Mouse (Mus musculus): ENCODE results near the gene Zbtb34. TPM values are rescaled to one million over a fixed set of nuclear protein-coding genes. Genes with fewer than 3 reads are reported as not detected.

Zbtb34 gene
- total RNA-seq, 2 experiments from 2014 or later, result 17.4 to 18.7 TPM

- no peak for DNase-seq (ENCODE audit: low spot score in 2 of 2)
Observed at GRCm38 (mm10) chr2:33446796-33447195, 15.7 kb upstream of the Zbtb34 start.

GRCm38 (mm10) chr2:33445741-33446140 is 14.6 kb upstream of the Zbtb34 start:
- no peak for DNase-seq (ENCODE audit: low spot score in 2 of 2)

GRCm38 (mm10) chr2:33444862-33445261 is 13.7 kb upstream of the Zbtb34 start:
- no peak for DNase-seq (ENCODE audit: low spot score in 2 of 2)

DNA sequence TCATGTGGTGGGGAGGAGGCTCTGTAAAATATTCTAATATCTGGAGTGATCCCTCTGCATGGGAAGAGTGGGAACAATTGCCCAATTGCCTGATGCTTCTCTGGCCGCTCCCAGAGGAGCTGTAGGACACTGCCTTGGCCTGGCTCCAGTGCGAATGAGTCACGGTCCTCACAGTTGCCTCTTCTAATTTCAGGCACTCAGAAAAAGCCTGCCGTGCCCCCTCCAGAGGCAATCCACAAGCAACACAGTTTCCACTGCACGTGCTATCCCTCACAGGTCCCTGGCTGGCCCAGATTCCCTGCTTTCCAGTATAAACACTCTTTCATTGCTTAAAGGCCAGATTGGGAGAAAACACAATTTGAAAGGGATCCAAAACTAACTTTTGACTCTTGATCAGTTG is 13.2 kb upstream of the Zbtb34 start:
- DNase-seq (ENCODE audit: low spot score in 2 of 2), result peak; percentile 52 to 66

DNA sequence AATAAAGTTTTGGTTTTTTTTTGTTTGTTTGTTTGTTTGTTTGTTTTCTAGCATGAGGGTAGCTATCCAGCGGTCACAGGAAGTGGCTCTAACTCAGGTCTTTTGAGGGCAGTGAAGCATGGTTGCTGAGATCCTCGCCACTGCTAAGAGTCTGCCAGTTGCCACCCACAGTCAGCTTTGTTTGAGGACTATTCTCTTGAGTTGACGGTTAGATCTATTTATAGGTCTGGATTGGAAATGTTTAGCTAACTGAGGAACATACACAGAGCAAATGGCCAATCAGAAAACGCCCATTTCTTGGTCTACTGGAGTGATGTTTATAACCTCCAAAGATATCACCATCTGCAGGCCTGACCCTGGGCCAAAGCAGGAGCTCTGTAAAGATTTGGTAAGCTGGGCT is 11.6 kb upstream of the Zbtb34 start:
- DNase-seq (ENCODE audit: low spot score in 2 of 2), result no peak

- DNase-seq (ENCODE audit: low spot score in 2 of 2), result no peak
Observed at GRCm38 (mm10) chr2:33440893-33441292, 9.8 kb upstream of the Zbtb34 start.

GRCm38 (mm10) chr2:33439980-33440670 is 9.0 kb upstream of the Zbtb34 start:
- no peak for DNase-seq (ENCODE audit: low spot score in 2 of 2)

DNA sequence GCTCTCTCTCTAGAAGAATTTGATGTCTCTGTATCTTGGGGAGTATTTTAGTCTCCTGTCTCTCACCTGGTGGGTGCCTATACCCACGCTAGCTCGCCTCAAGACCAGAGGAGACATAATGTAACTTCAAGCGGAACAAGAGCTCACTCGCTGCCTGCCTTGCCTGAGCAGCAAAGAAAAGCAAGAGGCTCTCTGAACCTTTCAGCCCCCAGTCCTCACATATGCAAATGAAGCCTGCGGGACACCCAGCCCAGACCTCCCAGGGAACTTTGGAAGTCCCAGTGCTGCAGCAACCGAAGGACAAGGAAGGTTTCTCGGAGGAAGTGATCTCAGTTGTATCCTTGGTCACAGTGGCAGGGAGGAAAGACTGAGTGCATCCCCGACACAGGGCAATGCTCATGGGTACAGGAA is 8.4 kb upstream of the Zbtb34 start:
- no peak for DNase-seq (ENCODE audit: low spot score in 2 of 2)

DNA sequence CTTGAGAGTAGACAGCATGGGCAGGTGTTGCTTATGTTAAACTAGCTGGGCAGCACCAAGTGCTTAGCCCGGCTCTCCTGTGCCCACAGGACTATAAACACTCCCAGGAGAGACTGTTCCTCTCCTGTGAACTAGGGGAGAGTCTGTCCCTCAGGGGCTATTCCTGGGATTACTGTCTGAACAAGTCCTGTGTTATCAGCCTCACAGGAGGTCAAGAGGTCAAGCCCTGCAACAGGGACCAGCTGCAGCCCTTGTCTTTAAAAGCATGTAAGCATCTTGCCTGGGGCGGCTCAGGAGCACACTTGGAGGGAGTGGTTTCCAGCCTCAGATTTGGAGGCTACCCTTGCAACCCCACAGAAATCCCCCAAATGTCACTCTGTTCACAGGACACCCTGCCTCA is 7.3 kb upstream of the Zbtb34 start:
- DNase-seq (ENCODE audit: low spot score in 2 of 2), result no peak

DNA sequence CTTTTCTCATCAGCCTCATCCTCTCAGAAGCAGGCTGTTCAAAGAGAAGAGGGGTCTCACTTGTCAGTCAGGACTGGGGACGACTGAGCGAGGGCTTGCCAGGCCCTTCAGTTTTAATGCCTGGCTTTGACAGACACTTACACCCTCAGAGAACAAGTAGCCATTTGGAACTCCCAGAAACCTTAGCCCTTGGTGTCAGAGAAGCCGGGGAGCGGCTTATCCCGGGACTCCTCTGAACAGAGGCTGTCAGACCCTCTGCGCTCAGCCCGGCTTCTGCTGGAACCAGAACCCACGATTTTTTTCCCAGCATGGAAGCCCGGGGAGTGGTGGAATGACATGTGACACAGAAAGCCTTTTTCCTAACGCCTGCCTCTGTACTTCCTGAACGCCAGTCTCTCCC is 6.1 kb upstream of the Zbtb34 start:
- DNase-seq (ENCODE audit: low spot score in 2 of 2), result no peak

DNA sequence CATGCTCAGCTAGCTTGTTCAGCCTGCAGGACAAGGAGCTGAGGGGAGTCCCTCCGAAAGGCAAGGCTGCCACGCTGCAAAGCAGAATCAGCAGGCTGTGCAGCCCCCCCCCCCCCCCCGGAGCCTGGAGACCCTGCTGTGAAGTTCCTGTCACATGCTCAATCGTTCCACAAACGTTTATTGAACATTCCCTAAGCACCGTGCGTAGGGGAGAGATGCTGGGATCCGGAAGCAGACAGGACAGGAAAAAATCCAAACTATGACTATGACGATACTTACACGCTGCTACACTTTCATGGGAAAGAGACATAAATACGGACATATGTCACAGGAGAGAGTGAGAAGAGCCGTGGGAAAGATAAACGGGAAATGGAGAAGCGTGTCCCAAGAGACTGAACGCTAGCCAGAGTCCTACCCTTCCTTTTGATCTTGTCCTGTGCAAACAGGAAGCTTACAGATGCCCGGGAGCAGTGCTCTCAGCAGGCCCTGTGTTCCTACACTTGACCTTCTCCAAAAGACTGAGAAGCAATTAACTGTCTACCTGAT is 5.0 kb upstream of the Zbtb34 start:
- no peak for DNase-seq (ENCODE audit: low spot score in 2 of 2)

- DNase-seq (ENCODE audit: low spot score in 2 of 2), result peak in 1 of 2 experiments; percentile 45
Observed at GRCm38 (mm10) chr2:33435036-33435650, 4.0 kb upstream of the Zbtb34 start.

DNA sequence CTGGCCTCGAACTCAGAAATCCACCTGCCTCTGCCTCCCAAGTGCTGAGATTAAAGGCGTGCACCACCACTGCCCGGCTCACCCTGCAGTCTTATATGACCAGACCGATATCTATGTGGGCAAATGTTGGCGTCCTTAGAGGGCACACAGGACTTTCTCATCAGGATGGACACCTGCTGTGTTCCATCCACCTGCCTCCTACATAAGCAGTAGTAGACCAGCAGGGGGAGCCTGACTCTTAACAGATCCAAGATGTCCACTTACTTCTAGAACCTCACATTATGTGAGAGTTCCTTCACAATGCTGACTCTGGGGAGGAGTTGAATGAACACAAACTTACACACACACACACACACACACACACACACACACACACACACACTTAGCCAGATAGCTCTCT is 1.8 kb upstream of the Zbtb34 start:
- no peak for DNase-seq (ENCODE audit: low spot score in 2 of 2)

DNA sequence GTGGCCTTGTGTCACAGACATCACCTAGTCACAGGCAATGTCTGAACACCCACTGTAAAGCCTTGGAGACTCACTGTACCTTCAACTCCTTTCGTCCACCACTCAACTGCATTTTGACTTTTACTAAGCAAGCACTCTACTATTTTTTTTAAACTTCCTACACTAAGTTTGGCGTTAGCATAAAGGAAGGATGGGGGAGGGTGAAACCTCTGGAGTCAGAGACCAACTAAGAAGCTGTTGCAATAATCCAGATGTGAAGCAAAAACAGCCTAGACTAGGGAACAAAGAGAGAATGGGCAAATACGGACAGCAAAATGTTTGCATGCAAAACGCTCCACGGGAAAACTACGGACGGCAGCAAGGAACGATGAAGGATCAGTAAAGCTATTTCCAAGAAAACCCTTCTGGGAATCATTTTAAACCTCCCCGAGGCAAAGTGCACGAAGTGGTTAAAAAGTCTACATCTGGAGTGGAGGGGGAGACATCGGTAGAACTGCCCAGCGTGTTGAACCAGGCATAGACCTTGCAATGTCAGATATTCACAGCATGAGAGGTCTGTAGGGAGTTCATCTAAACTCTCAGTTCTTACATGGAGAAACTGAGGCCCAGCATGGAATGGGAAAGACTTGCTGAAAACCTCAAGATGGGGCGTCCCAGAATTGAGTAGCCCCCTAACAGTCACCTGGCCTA is 898 bp downstream of the Zbtb34 start:
- DNase-seq (ENCODE audit: low spot score in 2 of 2), result no peak

DNA sequence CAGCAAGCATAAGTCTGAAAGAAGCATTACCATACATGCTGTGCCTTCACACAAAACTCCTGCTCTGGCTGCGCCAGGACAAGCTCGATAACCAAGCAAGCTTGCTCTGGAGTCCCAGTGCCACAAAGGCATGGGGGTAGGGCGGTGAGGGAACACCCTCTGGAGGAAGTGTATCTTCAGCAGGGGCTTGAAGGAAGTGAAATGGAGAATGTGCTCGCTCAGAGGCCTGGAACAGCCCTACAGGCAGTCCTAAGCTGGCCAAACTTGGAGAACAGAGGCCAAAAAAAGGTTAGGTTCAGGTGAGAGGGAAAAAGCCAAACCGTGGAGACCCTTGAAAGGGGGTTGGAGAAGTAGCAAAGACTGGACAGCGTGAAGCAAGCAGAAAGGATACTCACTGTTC is 1.8 kb downstream of the Zbtb34 start:
- DNase-seq (ENCODE audit: low spot score in 2 of 2), result no peak

DNA sequence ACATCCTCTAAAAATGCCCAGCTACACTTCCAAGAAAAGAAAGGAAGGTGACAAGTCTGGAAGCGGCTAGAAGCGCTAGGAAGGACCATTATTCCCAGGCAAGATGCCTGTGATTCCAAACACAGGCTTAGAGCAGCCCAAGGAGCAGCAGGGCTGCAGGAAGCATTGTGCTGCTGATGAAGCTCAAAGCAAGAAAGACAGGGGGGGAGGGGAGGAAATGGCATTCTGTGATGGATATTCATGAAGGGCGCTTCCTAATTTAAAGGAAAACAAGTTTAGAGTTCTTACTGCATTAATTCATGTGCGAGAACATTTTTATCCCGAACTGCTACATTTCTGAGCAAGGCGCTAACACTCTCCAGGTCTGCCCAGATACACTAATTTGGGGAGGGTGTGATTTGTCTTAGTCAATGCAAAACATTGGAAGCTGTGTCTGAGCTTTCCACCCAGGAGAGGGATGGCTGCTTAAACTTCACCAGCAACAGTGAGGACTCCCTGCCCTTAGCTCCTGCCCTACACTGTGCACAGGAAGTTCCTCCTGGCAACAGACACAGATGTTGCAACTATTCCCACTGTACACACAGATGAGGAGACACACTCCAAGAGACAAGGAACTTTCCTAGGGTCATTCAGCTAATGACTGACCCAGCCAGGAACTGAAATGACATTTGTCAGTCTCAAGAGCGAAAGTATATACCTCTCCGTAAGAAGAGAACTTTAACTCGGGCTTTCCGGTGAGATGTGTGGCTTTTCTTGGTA is 4.3 kb downstream of the Zbtb34 start:
- DNase-seq (ENCODE audit: low spot score in 2 of 2), result no peak

GRCm38 (mm10) chr2:33417454-33417853 is 13.7 kb downstream of the Zbtb34 start:
- DNase-seq (ENCODE audit: low spot score in 2 of 2), result no peak

- no peak for DNase-seq (ENCODE audit: low spot score in 2 of 2)
Observed at GRCm38 (mm10) chr2:33414019-33414418, 17.1 kb downstream of the Zbtb34 start.

- no peak for DNase-seq (ENCODE audit: low spot score in 2 of 2)
Observed at GRCm38 (mm10) chr2:33412111-33412510, 19.0 kb downstream of the Zbtb34 start.

DNA sequence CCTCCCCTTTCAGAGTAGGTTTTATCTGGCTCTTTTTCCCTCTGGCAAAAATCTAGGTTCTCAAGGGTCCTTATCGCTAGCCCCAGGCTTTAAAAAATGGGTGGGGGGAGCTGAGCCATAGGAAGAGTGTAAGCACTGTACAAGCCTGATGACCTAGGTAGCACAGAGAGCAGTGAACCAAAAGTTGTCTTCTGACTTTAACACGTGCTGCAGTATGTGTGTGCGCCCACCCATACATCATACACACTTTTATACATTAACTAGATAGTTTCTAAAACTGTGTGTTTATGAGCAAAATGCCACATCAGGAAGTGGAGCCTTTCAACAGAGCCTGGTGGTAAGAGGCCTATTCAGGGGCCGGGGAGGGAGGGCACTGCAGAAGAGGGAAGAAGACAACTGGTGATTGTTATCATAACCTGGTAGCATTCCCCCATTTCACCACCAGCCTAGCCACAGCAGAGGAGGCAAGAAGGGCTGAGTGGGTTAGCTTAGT is 27.6 kb downstream of the Zbtb34 start:
- DNase-seq (ENCODE audit: low spot score in 2 of 2), result no peak

DNA sequence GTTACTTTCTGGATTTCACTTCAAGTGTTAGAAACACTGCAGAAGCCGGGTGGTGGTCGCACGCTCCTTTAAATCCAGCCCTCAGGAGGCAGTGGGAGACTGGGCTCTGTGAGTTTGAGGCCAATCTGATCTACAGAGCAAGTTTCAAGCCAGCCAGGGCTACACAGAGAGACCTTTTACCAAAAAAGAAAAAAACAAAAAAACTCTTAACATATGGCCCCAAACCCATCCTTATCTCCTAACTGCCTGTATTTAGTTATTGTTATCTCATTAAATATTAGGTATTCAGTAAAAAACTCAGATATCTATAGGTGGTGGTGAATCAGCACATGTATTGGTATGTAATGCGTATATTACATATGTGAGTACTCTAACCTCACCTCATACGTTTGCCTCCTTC is 28.5 kb downstream of the Zbtb34 start:
- no peak for DNase-seq (ENCODE audit: low spot score in 2 of 2)
